Mouse (Mus musculus) gastrocnemius, adult 2 months (tissue): ENCODE measurements at regions not wholly inside any gene's neighbourhood (a gene's known extent, or its start where the extent isn't known, plus 50 kb on each side); places are given as distances from the start of the nearest gene placed in this dataset. TPM values are rescaled to one million over a fixed set of nuclear protein-coding genes. Genes with fewer than 3 reads are reported as not detected.

ENCODE experiments used
- DNase-seq: peaks from one replicate; pipeline ENCODE4 v3.0.0; 2022
- H3K27ac ChIP-seq: fragments of 200-600 bp; 2 replicates; pipeline ENCODE4 v1.8.1; 2022; ENCODE audit warnings: mild to moderate bottlenecking
- H3K4me3 ChIP-seq: fragments of 200-600 bp; 2 replicates; pipeline ENCODE4 v1.8.1; 2022; ENCODE audit warnings: mild to moderate bottlenecking, moderate library complexity
- CTCF ChIP-seq: fragments of 200-600 bp; IDR thresholded peaks from 2 replicates; pipeline ENCODE4 v1.8.1; 2022; ENCODE audit warnings: antibody characterized with exemption, mild to moderate bottlenecking, moderate library complexity
- intact Hi-C: fragments of 180-260 bp; cut with DNase I; formaldehyde crosslinking; loops from one replicate; pipeline ENCODE4 v1.15.1; 2025
- microRNA-seq: library from miRNA; unstranded; fragments of <30 nt; microRNA quantifications from one replicate; pipeline ENCODE4 v1.2.0, GENCODE M21; 2021

- Histone ChIP-seq H3K4me3 (no peak overlapping the region), H3K27ac (no peak overlapping the region)
- TF ChIP-seq CTCF = no peak
- intact Hi-C loops = no loop called here
- no peak for DNase-seq
Measured at GRCm38 (mm10) chr8:36016321-36017114, 250.9 kb downstream of the Gm19410 start.

DNA sequence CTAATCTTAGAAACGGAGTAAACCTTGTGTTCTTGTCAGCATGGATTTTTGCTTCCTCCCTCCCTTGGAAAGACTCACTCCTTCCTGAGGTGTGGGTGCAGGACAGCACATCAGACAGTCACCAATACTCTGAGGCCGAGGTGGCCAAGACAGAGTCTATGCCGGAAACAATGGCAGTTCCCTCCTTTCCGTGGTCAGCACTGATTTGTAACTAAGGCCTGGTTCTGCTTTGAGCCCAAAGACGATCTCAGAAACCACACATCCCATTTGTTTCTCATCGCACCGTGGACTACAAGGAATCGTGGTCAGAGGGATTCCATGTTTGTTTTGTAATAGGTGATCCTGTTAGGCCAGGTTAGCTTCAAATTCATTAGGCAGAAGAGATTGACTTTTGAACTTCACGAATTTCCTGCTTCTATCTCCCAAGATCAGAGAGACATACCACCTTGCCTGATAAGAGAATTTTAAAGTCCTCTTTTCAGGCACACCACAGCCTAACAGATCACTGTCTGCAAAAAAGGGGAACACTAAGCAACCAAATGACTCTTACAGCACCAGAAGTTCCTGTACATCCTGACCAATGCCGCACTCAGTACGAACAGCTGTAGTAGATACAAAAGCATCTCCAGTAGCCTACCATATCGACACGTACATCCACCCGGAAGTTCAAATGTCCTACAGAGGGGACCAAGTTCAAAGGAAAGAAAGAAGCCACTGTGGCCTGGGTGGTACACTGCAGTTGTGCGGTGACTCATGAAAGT lies 253.6 kb downstream of the Gm19410 start:
- intact Hi-C loops = no loop called here
- no peak for DNase-seq
- no peak overlapping the region for H3K27ac ChIP-seq
- no peak overlapping the region for H3K4me3 ChIP-seq
- TF ChIP-seq CTCF = no peak

- intact Hi-C loops = no loop called here
- no peak for TF ChIP-seq CTCF
Measured at GRCm38 (mm10) chr8:36019895-36020294, 254.3 kb downstream of the Gm19410 start.

DNA sequence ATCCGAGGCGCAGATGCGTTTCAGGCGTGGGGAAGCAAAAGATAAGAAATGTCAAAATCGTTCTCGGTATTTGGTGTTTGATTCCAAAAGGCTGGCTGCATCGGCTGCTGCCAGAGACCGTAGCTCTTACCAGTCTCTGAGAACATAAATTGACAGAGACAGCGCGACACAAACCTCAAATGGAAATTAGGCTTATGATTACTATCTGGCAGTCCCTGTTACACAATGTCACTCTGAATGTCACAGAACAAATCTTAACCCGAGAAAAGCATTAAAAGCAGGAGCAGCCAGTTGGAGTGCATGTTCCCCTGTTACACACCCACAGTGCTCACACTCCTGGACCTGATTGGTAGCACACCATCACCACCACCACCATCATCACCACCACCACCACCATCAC lies 262.0 kb downstream of the Gm19410 start:
- intact Hi-C loops = no loop called here
- Histone ChIP-seq H3K27ac (no peak overlapping the region), H3K4me3 (no peak overlapping the region)
- no peak for DNase-seq
- no peak for TF ChIP-seq CTCF

More at GRCm38 (mm10) chr8:36019895-36020294, 254.3 kb downstream of the Gm19410 start:
- no peak overlapping the region for H3K4me3 ChIP-seq
- DNase-seq = no peak
- H3K27ac ChIP-seq = no peak overlapping the region

DNA sequence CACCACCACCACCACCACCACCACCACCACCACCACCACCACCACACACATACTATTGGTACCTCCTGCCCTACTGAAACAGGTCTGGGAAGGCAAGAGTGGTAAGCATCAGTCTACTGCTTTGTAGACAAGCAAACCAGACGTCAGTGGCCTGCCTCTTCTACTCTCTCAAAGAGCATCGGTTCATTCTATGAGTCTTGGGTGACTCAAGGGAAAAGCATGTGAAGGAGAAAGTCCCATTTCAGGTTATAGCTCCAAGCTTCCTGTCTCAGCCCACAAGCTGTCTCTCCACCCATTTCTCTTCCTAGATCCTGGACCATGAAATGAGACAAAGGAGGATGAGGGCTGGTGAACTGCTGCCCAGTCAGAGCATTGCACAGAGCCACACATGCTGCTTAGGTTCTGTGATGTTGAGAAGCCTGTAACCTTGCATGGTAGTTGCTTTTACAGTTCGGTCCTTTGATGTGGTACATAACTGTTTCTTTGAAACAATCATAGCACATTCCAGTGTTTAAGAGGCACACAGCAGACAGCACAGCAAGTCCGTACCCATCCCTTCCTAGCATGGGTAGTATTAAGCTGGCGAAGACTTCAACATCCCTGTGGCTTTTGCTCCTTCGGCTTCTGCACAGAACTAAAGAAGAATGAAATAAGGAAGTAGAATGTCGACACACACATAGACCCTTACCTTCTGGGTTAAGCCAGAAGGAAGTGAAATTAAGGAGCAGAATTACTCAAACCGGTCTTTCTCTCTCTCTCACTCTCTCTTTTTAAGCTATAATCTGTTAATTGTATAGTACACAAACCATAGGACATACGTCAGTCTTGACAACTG lies 262.7 kb downstream of the Gm19410 start:
- no peak for DNase-seq

DNA sequence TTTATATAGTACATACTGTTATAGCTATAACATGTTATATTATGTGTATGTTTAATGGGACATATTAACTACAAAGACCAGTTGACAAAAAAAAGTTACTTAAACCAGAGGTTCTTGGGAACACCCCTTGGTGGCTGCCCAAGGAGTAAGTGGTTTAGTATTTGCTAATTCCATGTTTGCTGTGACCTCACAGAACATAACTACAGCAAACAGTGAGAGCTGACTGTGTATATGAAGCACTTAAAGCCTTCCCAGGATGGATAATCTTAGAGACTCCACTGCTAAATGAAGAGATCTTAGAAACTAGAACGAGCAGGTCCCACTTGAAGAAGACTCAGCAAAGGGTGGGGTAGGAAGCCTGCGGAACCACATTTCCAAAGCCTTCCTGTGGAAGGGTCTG lies 263.9 kb downstream of the Gm19410 start:
- TF ChIP-seq CTCF = no peak
- no peak overlapping the region for H3K4me3 ChIP-seq

More for the DNA sequence above, 262.7 kb downstream of the Gm19410 start:
- no peak for TF ChIP-seq CTCF
- Histone ChIP-seq H3K27ac (no peak overlapping the region), H3K4me3 (no peak overlapping the region)
- intact Hi-C loops = no loop called here

DNA sequence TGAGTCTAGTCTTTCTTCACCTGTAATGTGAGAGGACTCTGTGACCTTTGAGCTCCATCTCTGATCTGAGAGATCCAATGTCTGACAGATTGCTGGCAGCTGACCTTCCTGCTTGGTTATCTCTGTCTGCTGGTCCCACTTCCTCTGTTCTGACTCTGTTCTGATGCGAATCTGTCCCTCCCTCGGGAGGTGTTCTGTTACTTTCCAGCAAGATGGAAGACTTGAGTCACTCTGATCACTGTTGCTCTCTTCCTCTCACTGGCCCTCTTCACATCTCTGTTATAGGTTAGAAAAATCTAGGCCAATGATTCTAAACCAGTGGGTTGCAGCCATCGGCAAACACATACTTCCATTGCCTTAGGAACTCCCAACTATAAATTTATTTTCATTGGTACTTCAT lies 264.6 kb downstream of the Gm19410 start:
- no peak for DNase-seq
- TF ChIP-seq CTCF = no peak
- intact Hi-C loops = no loop called here
- Histone ChIP-seq H3K27ac (no peak overlapping the region), H3K4me3 (no peak overlapping the region)

More for the DNA sequence above, 263.9 kb downstream of the Gm19410 start:
- H3K27ac ChIP-seq = no peak overlapping the region
- intact Hi-C loops = no loop called here
- no peak for DNase-seq

DNA sequence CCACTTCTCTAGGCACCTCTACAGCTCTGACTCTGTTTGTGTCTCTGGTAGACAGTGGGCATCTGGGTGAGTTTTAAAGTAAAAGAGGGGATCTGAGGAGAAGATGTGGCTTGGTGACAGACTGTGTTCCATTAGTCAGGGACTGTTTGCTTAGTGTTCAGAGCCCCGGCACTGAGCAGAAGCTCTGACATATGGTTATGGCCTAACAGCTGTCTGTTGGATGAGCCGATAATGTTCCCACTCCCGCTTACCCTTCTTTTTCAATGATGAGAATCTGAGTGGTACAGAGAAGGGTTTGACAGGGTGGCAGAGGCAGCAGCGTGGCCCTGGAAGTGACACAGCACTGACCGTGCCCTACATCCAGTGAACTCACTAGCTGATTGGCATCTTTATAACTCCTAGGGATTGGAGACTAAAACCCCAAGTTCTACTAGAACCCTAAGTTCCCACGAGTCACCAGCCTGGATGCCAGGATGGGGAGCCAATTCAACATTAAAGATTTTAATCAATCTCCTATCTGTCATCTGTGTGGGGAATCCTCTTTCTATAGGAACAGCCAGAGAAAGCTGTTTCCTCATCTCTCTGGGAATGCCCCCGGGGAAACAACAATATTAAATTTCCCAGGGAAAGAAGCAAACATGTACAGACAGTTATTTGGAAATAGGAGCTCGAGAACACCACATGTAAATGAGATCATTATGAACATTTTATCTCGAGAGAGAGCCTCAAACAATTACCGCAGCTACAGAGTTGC lies 266.6 kb downstream of the Gm19410 start:
- Histone ChIP-seq H3K4me3 (no peak overlapping the region), H3K27ac (no peak overlapping the region)
- TF ChIP-seq CTCF = no peak
- intact Hi-C loops = no loop called here
- no peak for DNase-seq

- intact Hi-C loops = no loop called here
- no peak for TF ChIP-seq CTCF
- peak overlapping the region; percentile 51; the same call in 1 of the 2 replicates for H3K27ac ChIP-seq
- DNase-seq = peak; percentile 25
- H3K4me3 ChIP-seq = peak overlapping the region; percentile 59
Measured at GRCm38 (mm10) chr8:36035339-36035738, 269.7 kb downstream of the Gm19410 start.

DNA sequence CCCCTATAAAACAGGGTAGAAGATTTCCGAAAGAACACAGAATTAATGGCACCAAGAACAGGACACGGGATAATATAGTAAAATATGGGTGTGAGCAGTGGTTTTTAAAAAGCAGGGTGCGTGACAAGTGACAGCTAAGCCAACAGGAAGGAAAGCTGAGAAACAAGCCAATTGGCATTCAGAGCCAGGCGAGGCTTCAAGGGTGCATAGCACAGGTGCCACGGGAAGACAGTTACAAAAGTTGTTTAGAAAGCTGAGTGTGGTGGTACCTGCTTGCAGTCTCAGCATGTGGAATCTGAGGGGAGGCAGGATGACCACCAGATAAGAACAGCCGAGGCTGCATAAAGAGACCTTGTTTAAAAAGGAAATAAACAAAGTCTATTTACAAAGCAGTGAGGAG lies 270.7 kb downstream of the Gm19410 start:
- Histone ChIP-seq H3K4me3 (peak overlapping the region; percentile 59), H3K27ac (no peak overlapping the region)
- DNase-seq = no peak
- intact Hi-C loops = no loop called here
- TF ChIP-seq CTCF = no peak

DNA sequence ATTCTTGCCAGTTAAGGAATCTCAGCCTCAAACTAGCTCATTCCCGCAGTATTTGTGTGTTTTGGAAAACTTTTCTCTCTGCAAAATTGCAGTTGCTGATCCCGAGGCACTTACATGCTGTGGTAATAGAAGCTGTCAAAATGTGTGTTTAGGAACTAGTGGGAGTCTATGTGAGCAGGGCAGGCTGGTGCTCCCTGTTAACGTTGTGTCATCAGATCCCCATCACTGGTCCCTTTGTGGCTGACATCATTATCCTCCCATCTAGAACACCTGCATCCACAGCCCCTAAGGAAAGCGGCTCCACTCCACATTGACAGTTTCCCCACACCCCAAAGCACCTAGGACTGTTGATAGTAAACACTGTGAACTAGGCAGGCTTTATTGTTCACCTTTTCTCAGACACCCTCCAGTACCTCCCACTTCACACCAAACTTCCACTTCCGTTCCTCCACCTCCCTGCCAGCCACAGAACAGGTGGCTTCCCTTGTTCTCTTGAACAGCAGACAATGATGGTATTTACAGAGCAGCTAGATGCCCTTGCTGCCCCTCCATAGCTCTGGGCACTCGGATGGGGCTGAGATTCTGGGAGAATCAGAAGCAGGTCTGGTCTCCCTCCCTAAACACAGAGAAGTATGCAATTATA lies 275.8 kb downstream of the Gm19410 start:
- H3K27ac ChIP-seq = no peak overlapping the region
- intact Hi-C loops = no loop called here
- DNase-seq = no peak
- no peak overlapping the region for H3K4me3 ChIP-seq
- TF ChIP-seq CTCF = no peak

DNA sequence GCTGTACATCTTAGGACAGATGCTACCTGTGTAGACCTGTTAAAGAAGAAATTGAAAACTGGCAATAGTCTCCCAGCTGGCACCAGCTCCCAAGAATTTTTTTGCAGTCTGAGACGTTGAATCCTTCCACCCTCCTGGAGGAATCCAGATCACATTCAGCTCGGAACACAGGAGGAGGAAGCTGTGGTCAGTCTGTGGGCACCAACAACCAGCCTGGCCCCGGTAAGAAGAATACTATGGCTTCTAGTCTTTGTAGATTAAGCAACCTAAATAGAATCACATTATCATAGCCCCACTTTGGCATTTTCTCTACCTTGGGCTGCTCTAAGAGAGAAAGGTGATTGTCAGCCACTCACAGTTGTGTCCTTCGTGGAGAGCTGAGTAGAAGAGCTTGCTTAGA lies 277.0 kb downstream of the Gm19410 start:
- no peak for TF ChIP-seq CTCF
- no peak for DNase-seq
- intact Hi-C loops = no loop called here
- no peak overlapping the region for H3K4me3 ChIP-seq
- H3K27ac ChIP-seq = no peak overlapping the region

Small RNA genes in the stretch of these regions (microRNA-seq; reads per million reads assigned to microRNA genes)
- not detected for gene Gm22030
